In the genomic region with DNA sequence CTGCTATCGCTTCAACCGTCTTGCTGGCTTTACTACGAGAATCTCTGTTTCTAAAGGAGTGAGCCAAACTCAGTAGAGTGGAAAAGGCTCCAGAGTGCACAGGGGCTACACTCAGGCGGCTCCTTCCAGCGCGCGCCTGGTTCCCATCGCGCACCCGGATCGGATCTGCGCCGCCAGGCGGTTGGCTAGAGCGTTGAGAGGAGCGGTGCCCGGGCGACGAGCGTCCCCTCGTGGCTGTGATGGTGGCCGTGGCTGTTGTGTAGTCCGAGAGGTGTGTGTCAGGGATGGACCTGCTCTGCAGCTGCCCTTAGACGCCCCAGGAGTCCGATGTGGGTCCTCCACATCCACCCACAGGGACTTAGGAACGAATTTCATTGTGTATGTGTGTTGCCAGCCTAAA, we compare ENCODE assay signal across 8 mouse cellular contexts. TPM values are rescaled to one million over a fixed set of nuclear protein-coding genes. Genes with fewer than 3 reads are reported as not detected.
DNase-seq lines count a peak whose midpoint lies in the region.

TSS of gene Abca14 (plus strand) at position 173 of the 400 bp plus-strand sequence.

- intact Hi-C loops in gastrocnemius, postnatal 36 days (cut with DNase I): loop anchor here (2.0 kb wide), 3 partner anchors 79 to 353 kb away; no protein-coding TSS in a partner anchor

- DNase-seq in adrenal gland, postnatal 25 days: peak; percentile 90
- DNase-seq in embryo, embryonic 11.5 days (ENCODE audit: low read depth, low spot score): peak; percentile 66
- peak; percentile 68 to 81 for DNase-seq in gastrocnemius, postnatal 36 days
- DNase-seq in induced T-regulatory cell, adult 2 months (ENCODE audit: low read depth): peak; percentile 9
- DNase-seq in left cerebral cortex, adult 18-20 months (ENCODE audit: low spot score in 2 of 2): peak; percentile 90 to 92
- DNase-seq in lung, postnatal 25 days (ENCODE audit: low spot score): peak; percentile 80
- DNase-seq in retina, postnatal 7 days (ENCODE audit: low read depth, low spot score): peak; percentile 70
- no peak for DNase-seq in T-cell, adult 2 months (ENCODE audit: low spot score)

RNA-seq across cellular contexts. Expression of gene Abca14, which starts in this region (rescaled TPM):
- not detected in 2 replicates for total RNA-seq in adrenal gland, postnatal 25 days (2021)
- total RNA-seq in gastrocnemius, postnatal 36 days (2021): not detected
- total RNA-seq in left cerebral cortex, adult 18-20 months (2021): not detected

Comparison
In these comparisons a context has a peak if more than half of its experiments do, and no peak if none do; other contexts are left out.
1. Peak in DNase-seq in adrenal gland, postnatal 25 days; RNA of the gene not detected or under 1 TPM.
2. Peak in DNase-seq in gastrocnemius, postnatal 36 days; RNA of the gene not detected or under 1 TPM.
3. Peak in DNase-seq in left cerebral cortex, adult 18-20 months; RNA of the gene not detected or under 1 TPM.